Comparison of ENCODE assay signal across 12 mouse cellular contexts in genomic region chr5:43236476-43236875, GRCm38 (mm10). TPM values are rescaled to one million over a fixed set of nuclear protein-coding genes. Genes with fewer than 3 reads are reported as not detected.
DNase-seq lines count a peak whose midpoint lies in the region; ATAC-seq and TF ChIP-seq lines count a peak whose summit lies in the region.
"Had no signal": no experiment of that assay in that cellular context is flagged by ENCODE, and none has a peak within 500 bp of the region (broad histone marks: within the 10 kb centered on the region; RNA-seq: fewer than 3 reads in every experiment).

No protein-coding gene starts in this region.

- TF ChIP-seq POLR2A in heart, adult 2 months (IDR thresholded peaks at IDR 0.05; ENCODE audit: insufficient read depth, low read depth, low read length): no peak

- no peaks in the 10 kb centered on the region; the same call in 1 of the 2 replicates for H3K79me2 ChIP-seq in heart, adult 2 months (replicated peaks; ENCODE audit: control insufficient read depth, insufficient read depth, low read length)

- H3K9ac ChIP-seq in heart, adult 2 months (ENCODE audit: low read depth, low read length): no peak overlapping the region
- no peak overlapping the region for H3K9ac ChIP-seq in neural tube, embryonic 12.5 days
- H3K9ac ChIP-seq: embryonic facial prominence, embryonic 15.5 days; liver, embryonic 15.5 days had no signal

- no peak for DNase-seq in heart, adult 2 months
- DNase-seq in heart, adult 18-20 months: no peak
- no peak for DNase-seq in neural tube, embryonic 10.5 days (ENCODE audit: extremely low spot score, low spot score)
- no peak for DNase-seq in midbrain, embryonic 10.5 days (ENCODE audit: low spot score)
- no peak for DNase-seq in layer of hippocampus, adult 9-10 months (ENCODE audit: low spot score)
- DNase-seq: heart, postnatal 14 days; layer of hippocampus, postnatal 36 days had no signal

- peaks cover 12% of the 10 kb centered on the region for H3K36me3 ChIP-seq in heart, adult 2 months (ENCODE audit: control insufficient read depth, insufficient read depth, low read length)
- H3K36me3 ChIP-seq in neural tube, embryonic 12.5 days: no peaks in the 10 kb centered on the region
- H3K36me3 ChIP-seq in midbrain, embryonic 10.5 days: no peaks in the 10 kb centered on the region
- H3K36me3 ChIP-seq: embryonic facial prominence, embryonic 15.5 days; liver, embryonic 15.5 days had no signal

- TF ChIP-seq EP300 in heart, adult 2 months (IDR thresholded peaks at IDR 0.05; ENCODE audit: insufficient read depth, low read depth, low read length): no peak

- H3K27me3 ChIP-seq in heart, adult 2 months (ENCODE audit: control insufficient read depth, insufficient read depth, low read length): no peaks in the 10 kb centered on the region
- no peaks in the 10 kb centered on the region for H3K27me3 ChIP-seq in neural tube, embryonic 12.5 days (replicated peaks)
- H3K27me3 ChIP-seq in midbrain, embryonic 10.5 days (ENCODE audit: low read depth, poor library complexity, severe bottlenecking): peaks cover 17% of the 10 kb centered on the region
- H3K27me3 ChIP-seq: embryonic facial prominence, embryonic 15.5 days had no signal

- H3K27ac ChIP-seq in heart, adult 2 months: peak overlapping the region; percentile 98
- no peak overlapping the region for H3K27ac ChIP-seq in neural tube, embryonic 12.5 days
- H3K27ac ChIP-seq in midbrain, embryonic 10.5 days (replicated peaks): no peak overlapping the region
- H3K27ac ChIP-seq: embryonic facial prominence, embryonic 15.5 days; liver, embryonic 15.5 days had no signal

- ATAC-seq in neural tube, embryonic 12.5 days (ENCODE audit: low FRiP score, low read depth): no peak
- ATAC-seq in activated CD4-positive, CD25-positive, alpha-beta regulatory T cell, adult 4 months: no peak
- no peak for ATAC-seq in megakaryocyte progenitor cell, adult 5-6 weeks (replicated peaks; ENCODE audit: poor library complexity)

- peaks cover 1% of the 10 kb centered on the region for H3K4me1 ChIP-seq in heart, adult 2 months (ENCODE audit: control insufficient read depth, insufficient read depth, low read length)
- peaks cover 6% of the 10 kb centered on the region; the same call in 1 of the 2 replicates for H3K4me1 ChIP-seq in neural tube, embryonic 12.5 days
- H3K4me1 ChIP-seq in midbrain, embryonic 10.5 days: peaks cover 20% of the 10 kb centered on the region

- H3K4me2 ChIP-seq in neural tube, embryonic 12.5 days (replicated peaks): peak overlapping the region; percentile 84; the same call in 1 of the 2 replicates

- peak overlapping the region; percentile 87 for H3K4me3 ChIP-seq in heart, adult 2 months
- no peak overlapping the region for H3K4me3 ChIP-seq in neural tube, embryonic 12.5 days
- H3K4me3 ChIP-seq in midbrain, embryonic 10.5 days: peak overlapping the region; percentile 93; the same call in 1 of the 2 replicates

- peak; percentile 78 for TF ChIP-seq CTCF in heart, adult 2 months (IDR thresholded peaks at IDR 0.05)

- WGBS in heart, adult 2 months: 34% methylated on average over 3 of the region's 3 CpGs
- WGBS in neural tube, embryonic 12.5 days: 79% methylated on average over 3 of the region's 3 CpGs
- 82% methylated on average over 3 of the region's 3 CpGs for WGBS in midbrain, embryonic 10.5 days

- no peaks in the 10 kb centered on the region for H3K9me3 ChIP-seq in neural tube, embryonic 12.5 days
- H3K9me3 ChIP-seq in midbrain, embryonic 10.5 days (replicated peaks): no peaks in the 10 kb centered on the region
- H3K9me3 ChIP-seq: embryonic facial prominence, embryonic 15.5 days; liver, embryonic 15.5 days had no signal

- intact Hi-C loops in heart, adult 2 months (cut with DNase I): loop anchor here (10.0 kb wide), 6 partner anchors 142 to 822 kb away; partner anchors contain the start of gene Cc2d2a

RNA-seq across cellular contexts. Expression of gene Cpeb2, which starts 3.5 kb away (rescaled TPM):
- 10 to 100 TPM; 18.8 to 28.2 TPM for total RNA-seq in heart, adult 2 months (2021)
- polyA plus RNA-seq in heart, adult 2 months (2012; rRNA removed): 6.5 and 12.2 TPM in 2 replicates
- total RNA-seq in heart, adult 18-20 months (2021): 10 to 100 TPM; 20.6 to 24.8 TPM
- 9.6 and 9.8 TPM in 2 replicates for polyA plus RNA-seq in neural tube, embryonic 12.5 days (2016; fragmentation: Nextera tagmentation; extraction: Ambion mirVana)
- 2.3 and 2.8 TPM in 2 replicates for polyA plus RNA-seq in midbrain, embryonic 10.5 days (2016; fragmentation: Nextera tagmentation; extraction: Ambion mirVana)
- 1 to 10 TPM; 2.5 to 4.0 TPM for polyA plus RNA-seq in activated CD4-positive, CD25-positive, alpha-beta regulatory T cell, adult 4 months (2017; shearing (Covaris generic))
- 6.8 and 7.2 TPM in 2 replicates for total RNA-seq in megakaryocyte progenitor cell, adult 5-6 weeks (2015)
- total RNA-seq in megakaryocyte progenitor cell, adult 5-6 weeks (2017): 1.2 and 1.9 TPM in 2 replicates
